Mouse (Mus musculus) thymus, postnatal 0 days (tissue): ENCODE data around the gene Scrg1. TPM values are rescaled to one million over a fixed set of nuclear protein-coding genes. Genes with fewer than 3 reads are reported as not detected.
A peak's percentile ranks its signal among the peaks of the same experiment; 100 is the strongest.
"Not testable (repeated sequence)": the region's sequence is repeated elsewhere in the genome, so short reads cannot be mapped to it uniquely, and the experiment has no call there.

ENCODE experiments used
- DNase-seq: peaks from one replicate; pipeline ENCODE4 v3.0.0-alpha.2; 2015; ENCODE audit warnings: low spot score
- polyA plus RNA-seq: library from polyadenylated mRNA; unstranded; fragments of >200 nt; fragmentation: Nextera tagmentation; extraction: Ambion mirVana; gene quantifications from 2 replicates; pipeline ENCODE4 v1.2.1, GENCODE M21; 2015

Gene Scrg1
- polyA plus RNA-seq = 0.19 TPM in 1 of 2 replicates, not detected in the other

- no peak for DNase-seq
Observed at GRCm38 (mm10) chr8:57455765-57456164, at the start of gene Scrg1. Gene Scrg1 (plus strand): TSS chr8:57455923.

DNA sequence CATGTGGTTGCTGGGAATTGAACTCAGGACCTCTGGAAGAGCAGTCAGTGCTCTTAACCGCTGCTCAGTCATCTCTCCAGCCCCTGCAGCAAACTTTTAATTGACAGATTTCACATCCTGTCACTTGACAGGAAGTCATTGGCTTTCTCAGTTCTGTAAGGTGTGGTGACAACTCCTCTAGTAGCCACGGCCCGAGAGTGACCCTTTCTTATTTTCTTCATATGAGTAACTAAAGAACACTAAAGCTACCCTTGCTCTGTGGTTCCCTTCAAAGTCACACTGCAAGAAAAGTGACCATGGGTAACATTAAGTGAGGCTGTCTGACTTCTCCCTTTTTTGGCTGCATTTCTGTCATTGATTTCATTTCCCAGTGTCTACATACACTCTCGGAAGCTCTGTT is 49.4 kb upstream of the Scrg1 start:
- DNase-seq = no peak

- no peak for DNase-seq
Observed at GRCm38 (mm10) chr8:57409333-57409732, 46.4 kb upstream of the Scrg1 start.

GRCm38 (mm10) chr8:57409779-57410472 is 45.8 kb upstream of the Scrg1 start:
- DNase-seq = no peak

- DNase-seq = no peak
Observed at GRCm38 (mm10) chr8:57410473-57410863, 45.3 kb upstream of the Scrg1 start.

- no peak for DNase-seq
Observed at GRCm38 (mm10) chr8:57411366-57411765, 44.4 kb upstream of the Scrg1 start.

GRCm38 (mm10) chr8:57416827-57417226 is 38.9 kb upstream of the Scrg1 start:
- no peak for DNase-seq

DNA sequence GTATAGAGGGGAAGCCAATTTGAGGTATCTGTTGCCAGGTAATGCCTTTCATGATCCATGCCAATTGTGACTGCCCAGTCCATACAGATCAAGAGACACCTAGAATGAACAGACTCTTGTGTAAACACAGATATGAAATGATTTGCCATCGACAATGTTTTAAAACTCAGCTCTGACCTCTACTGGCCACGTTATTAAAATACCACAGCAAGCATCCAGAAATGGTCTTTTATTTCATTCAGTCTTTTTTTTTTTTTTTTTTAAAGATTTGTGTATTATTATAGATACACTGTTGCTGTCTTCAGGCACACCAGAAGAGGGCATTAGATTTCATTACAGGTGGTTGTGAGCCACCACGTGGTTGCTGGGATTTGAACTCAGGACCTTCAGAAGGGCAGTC is 29.6 kb upstream of the Scrg1 start:
- DNase-seq = peak; percentile 35

GRCm38 (mm10) chr8:57427581-57428366 is 27.9 kb upstream of the Scrg1 start:
- peak; percentile 17 for DNase-seq

GRCm38 (mm10) chr8:57428566-57428965 is 27.2 kb upstream of the Scrg1 start:
- DNase-seq = no peak

DNA sequence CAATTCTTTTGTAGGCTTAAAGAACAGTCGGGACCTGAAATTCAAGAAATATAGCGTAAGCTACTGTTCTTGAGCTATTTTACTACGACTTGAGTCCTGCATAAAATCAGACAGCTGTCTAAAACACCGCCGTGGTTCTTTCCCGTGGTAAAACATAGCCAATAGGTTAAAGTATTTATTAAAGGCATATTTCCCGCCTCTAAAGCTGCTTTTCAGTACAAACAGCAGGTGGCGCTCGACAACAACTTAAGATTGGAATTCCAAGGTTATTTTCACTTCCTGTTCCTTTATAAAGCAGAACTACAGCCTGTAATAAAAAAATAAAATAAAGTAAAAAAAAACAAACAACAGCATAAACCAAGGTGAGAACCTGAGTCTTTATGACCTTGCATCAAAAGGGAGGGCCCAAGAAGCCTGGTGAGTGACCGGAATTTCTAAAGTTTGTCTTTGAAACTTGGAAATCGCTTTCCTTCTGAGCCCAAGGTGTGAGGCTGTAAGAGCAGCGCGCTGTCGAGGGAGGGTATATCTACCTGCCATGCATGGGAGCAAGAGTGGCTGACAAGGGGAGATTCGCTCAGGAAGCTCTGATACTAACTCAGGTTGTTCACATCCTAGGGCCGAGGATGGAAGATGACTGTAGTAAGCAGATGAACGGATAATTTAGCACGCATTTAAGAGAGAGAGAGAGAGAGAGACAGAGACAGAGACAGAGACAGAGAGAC is 26.4 kb upstream of the Scrg1 start:
- peak; percentile 63 for DNase-seq

DNA sequence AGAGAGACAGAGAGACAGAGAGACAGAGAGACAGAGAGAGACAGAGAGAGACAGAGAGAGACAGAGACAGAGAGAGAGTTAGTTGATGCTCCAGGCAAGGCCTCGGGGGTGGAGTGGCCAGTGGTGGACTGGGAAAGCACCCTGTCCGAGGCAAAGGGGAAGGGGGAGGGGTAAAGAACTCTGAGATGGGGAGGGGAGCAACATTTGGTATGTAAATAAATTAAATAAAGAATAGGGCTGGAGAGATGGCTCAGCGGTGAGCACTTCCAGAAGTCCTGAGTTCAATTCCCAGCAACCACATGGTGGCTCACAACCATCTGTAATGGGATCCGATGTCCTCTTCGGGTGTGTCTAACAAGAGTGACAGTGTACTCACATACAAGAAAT is 25.8 kb upstream of the Scrg1 start:
- DNase-seq = not testable (repeated sequence)

GRCm38 (mm10) chr8:57430901-57431300 is 24.8 kb upstream of the Scrg1 start:
- DNase-seq = no peak

- no peak for DNase-seq
Observed at GRCm38 (mm10) chr8:57432802-57433201, 22.9 kb upstream of the Scrg1 start.

DNA sequence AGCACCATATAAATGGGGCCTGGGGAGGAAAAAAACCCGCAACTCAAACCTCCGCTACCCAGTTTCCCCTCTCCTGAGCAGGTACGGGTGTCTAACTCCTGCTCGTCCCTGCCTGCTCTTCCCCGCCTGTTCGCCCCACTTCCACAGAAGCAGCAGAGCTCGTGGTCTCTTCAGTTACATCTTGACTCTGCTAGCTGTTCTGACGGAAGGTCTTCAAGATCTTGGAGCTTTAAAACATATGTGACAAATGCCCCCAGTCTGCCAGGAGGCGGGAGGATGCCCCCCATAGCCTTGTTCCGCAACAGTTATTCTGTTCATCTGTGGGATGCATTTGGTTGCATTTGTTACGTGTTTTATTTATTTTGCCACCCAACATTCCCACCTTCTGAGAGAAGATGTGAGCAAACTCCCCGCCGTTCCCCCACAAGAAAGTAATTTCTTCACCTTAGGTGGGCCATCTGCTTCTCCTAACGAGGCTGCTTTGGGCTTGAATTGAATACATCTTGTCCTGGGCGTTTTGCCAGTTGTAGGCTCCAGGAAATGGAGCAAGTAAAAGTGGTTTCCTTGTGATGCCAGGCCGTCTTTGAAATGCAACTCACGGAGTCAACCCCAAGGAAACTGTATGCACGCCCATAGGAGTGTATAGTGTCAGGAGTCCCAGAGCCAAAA is 19.8 kb upstream of the Scrg1 start:
- no peak for DNase-seq

- DNase-seq = no peak
Observed at GRCm38 (mm10) chr8:57436437-57436796, 19.3 kb upstream of the Scrg1 start.

GRCm38 (mm10) chr8:57441131-57441530 is 14.6 kb upstream of the Scrg1 start:
- DNase-seq = no peak

DNA sequence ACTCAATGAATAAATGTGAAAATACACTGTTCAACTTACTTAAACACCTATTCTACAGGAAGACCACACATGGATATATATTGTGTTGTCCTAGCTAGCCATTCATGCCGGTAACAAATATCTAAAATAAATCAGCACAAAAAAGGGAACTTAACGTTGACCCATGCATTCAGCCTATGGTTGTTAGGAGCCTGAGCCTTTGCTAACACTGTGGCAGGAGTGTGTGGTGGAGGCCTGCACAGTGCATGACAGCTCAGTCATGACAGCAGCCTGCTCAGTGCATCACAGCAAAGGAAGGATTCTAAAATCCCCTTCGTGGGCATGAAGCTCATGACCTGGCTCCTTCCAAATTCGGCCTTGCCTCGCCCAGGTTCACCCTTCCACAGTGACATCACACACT is 14.2 kb upstream of the Scrg1 start:
- DNase-seq = no peak

GRCm38 (mm10) chr8:57443289-57443688 is 12.4 kb upstream of the Scrg1 start:
- no peak for DNase-seq

DNA sequence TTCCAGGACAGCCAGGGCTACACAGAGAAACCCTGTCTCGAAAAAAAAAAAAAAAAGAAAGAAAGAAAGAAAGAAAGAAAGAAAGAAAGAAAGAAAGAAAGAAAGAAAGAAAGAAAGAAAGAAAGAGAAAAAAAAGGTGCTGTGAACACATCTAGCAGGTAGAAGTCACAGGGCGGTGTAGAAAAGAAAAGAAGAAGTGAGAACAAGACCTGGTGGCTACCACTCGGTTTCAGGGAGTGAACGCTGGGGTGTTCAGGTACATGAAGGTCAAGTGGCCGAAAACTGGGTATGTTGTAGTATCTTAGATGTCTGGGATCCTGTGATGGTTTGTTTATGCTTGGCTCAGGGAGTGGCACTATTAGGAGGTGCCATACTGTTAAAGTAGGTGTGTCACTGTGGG is 9.8 kb upstream of the Scrg1 start:
- not testable (repeated sequence) for DNase-seq

GRCm38 (mm10) chr8:57450726-57451125 is 5.0 kb upstream of the Scrg1 start:
- DNase-seq = no peak

DNA sequence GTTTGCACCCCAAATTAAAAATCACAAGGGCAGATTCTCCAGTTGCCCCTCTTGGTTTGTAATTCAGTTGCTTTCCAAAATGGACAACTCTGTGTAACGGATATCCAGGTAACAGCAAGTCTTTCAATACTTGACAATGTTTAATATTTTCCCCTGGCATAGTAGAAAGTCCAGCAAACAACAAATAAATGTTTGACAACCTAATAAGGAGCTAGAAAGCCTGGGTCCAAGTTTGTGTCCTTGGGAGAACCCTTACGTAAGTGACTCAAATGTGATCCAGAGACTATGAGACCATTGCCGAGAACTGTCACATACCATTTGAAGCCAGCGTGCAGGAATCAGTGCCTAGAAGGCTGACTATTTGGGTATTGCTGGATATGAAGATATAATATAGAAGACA is 3.8 kb upstream of the Scrg1 start:
- DNase-seq = no peak
